Mouse (Mus musculus) WW6 (cell line): ENCODE data around the gene Tmem206.

ENCODE experiments used
- DNase-seq: peaks from one replicate; pipeline ENCODE4 v3.0.0-alpha.2; 2013; ENCODE audit warnings: low read depth, low spot score

Tmem206 gene

GRCm38 (mm10) chr1:191307766-191308455, 17.8 kb upstream of the Tmem206 start:
- no peak for DNase-seq

GRCm38 (mm10) chr1:191311296-191311898, 14.3 kb upstream of the Tmem206 start:
- no peak for DNase-seq

- peak; percentile 65 for DNase-seq
These were observed 13.2 kb upstream of the Tmem206 start for GRCm38 (mm10) chr1:191312513-191312941.

- no peak for DNase-seq
These were observed 12.6 kb upstream of the Tmem206 start for GRCm38 (mm10) chr1:191313158-191313557.

- DNase-seq, result no peak
These were observed 11.8 kb upstream of the Tmem206 start for GRCm38 (mm10) chr1:191313926-191314325.

GRCm38 (mm10) chr1:191316818-191317217, 8.9 kb upstream of the Tmem206 start:
- no peak for DNase-seq

GRCm38 (mm10) chr1:191317591-191318196, 8.0 kb upstream of the Tmem206 start, which contains the start of gene Nenf:
Gene Nenf, minus strand, starts transcription at chr1:191318194.
- no peak for DNase-seq

- no peak for DNase-seq
These were observed 7.0 kb upstream of the Tmem206 start for GRCm38 (mm10) chr1:191318686-191319085.

GRCm38 (mm10) chr1:191323381-191323780, 2.3 kb upstream of the Tmem206 start:
- DNase-seq, result no peak

- no peak for DNase-seq
These were observed 750 bp upstream of the Tmem206 start for GRCm38 (mm10) chr1:191324733-191325590.

- DNase-seq, result no peak
These were observed 646 bp downstream of the Tmem206 start for GRCm38 (mm10) chr1:191326233-191326882.

- no peak for DNase-seq
These were observed 1.5 kb downstream of the Tmem206 start for GRCm38 (mm10) chr1:191327258-191327657.

- no peak for DNase-seq
These were observed 2.3 kb downstream of the Tmem206 start for GRCm38 (mm10) chr1:191328019-191328441.

- DNase-seq, result no peak
These were observed 4.6 kb downstream of the Tmem206 start for GRCm38 (mm10) chr1:191330356-191330755.

GRCm38 (mm10) chr1:191334500-191334899, 8.8 kb downstream of the Tmem206 start:
- no peak for DNase-seq

- no peak for DNase-seq
These were observed 14.2 kb downstream of the Tmem206 start for GRCm38 (mm10) chr1:191339876-191340275.

- DNase-seq, result no peak
These were observed 14.8 kb downstream of the Tmem206 start for GRCm38 (mm10) chr1:191340530-191340929.

- DNase-seq, result no peak
These were observed 21.9 kb downstream of the Tmem206 start for GRCm38 (mm10) chr1:191347602-191348001.

- no peak for DNase-seq
These were observed 22.9 kb downstream of the Tmem206 start for GRCm38 (mm10) chr1:191348592-191348991.

- no peak for DNase-seq
These were observed 23.3 kb downstream of the Tmem206 start for GRCm38 (mm10) chr1:191348996-191349395.

- DNase-seq, result no peak
These were observed 23.9 kb downstream of the Tmem206 start for GRCm38 (mm10) chr1:191349486-191350037.
